Mouse (Mus musculus): ENCODE measurements around the gene Srebf2. TPM values are rescaled to one million over a fixed set of nuclear protein-coding genes. Genes with fewer than 3 reads are reported as not detected.

Srebf2 gene
- total and polyA plus RNA-seq, 2 experiments from 2014 or later: 171 to 193 TPM

GRCm38 (mm10) chr15:82156298-82156697, 9.3 kb downstream of the Srebf2 start:
- WGBS: 92% methylated on average over 6 of the region's 6 CpGs
- Histone ChIP-seq H3K4me2 (ENCODE audit: low read depth) (no peak overlapping the region), H3K9ac (no peak overlapping the region), H3K4me3 (ENCODE audit: low read depth, low read length) (no peak overlapping the region), H3K4me1 (ENCODE audit: insufficient read depth) (0 out of 2 replicates have a peak, but pooled peaks cover 4% of the 10 kb centered on the region), H3K36me3 (ENCODE audit: insufficient read depth) (no peaks in the 10 kb centered on the region), H3K27ac (ENCODE audit: low read depth, low read length) (no peak overlapping the region), H3K9me3 (ENCODE audit: low read length) (no peaks in the 10 kb centered on the region), H3K27me3 (ENCODE audit: insufficient read depth, low read length) (no peaks in the 10 kb centered on the region)
- TF ChIP-seq CTCF (IDR thresholded peaks at IDR 0.05; ENCODE audit: low read depth): no peak
- ATAC-seq (no peak), DNase-seq (no peak)

DNA sequence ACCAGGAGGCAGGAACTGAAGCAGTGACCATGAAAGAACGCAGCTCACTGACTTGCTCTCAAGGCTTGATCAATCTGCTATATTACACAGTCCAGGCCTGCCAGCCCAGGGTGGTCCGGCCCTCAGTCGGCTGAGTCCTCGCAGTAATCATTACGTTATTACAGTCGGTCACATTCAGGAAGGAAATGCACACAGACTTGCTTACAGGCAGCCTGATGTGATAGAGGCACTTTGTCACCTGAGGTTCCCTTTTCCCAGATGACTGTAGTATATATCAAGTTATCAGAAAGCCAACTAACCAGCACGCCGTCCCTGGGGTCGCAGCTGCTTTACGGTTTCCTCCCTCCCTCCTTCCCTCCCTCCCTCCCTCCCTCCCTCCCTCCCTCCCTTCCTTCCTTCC, 9.9 kb downstream of the Srebf2 start:
- Histone ChIP-seq H3K9me3 (ENCODE audit: low read length) (no peaks in the 10 kb centered on the region), H3K4me2 (ENCODE audit: low read depth) (no peak overlapping the region), H3K4me3 (ENCODE audit: low read depth, low read length) (no peak overlapping the region), H3K27me3 (ENCODE audit: insufficient read depth, low read length) (no peaks in the 10 kb centered on the region), H3K36me3 (ENCODE audit: insufficient read depth) (no peaks in the 10 kb centered on the region), H3K9ac (no peak overlapping the region), H3K27ac (ENCODE audit: low read depth, low read length) (no peak overlapping the region), H3K4me1 (ENCODE audit: insufficient read depth) (0 out of 2 replicates have a peak, but pooled peaks cover 4% of the 10 kb centered on the region)
- DNase-seq (no peak), ATAC-seq (no peak)
- no peak for TF ChIP-seq CTCF (IDR thresholded peaks at IDR 0.05; ENCODE audit: low read depth)
- WGBS: 82% methylated on average over 10 of the region's 10 CpGs

- no peaks in the 10 kb centered on the region for H3K36me3 ChIP-seq (ENCODE audit: insufficient read depth)
- no peak overlapping the region for H3K9ac ChIP-seq
- DNase-seq (no peak), ATAC-seq (no peak)
- no peaks in the 10 kb centered on the region for H3K27me3 ChIP-seq (ENCODE audit: insufficient read depth, low read length)
- H3K4me2 ChIP-seq (ENCODE audit: low read depth): no peak overlapping the region
- no peaks in the 10 kb centered on the region for H3K4me1 ChIP-seq (ENCODE audit: insufficient read depth)
- no peak overlapping the region for H3K4me3 ChIP-seq (ENCODE audit: low read depth, low read length)
- H3K9me3 ChIP-seq (ENCODE audit: low read length): no peaks in the 10 kb centered on the region
- H3K27ac ChIP-seq (ENCODE audit: low read depth, low read length): no peak overlapping the region
- no peak for TF ChIP-seq CTCF (IDR thresholded peaks at IDR 0.05; ENCODE audit: low read depth)
- 70% methylated on average over 17 of the region's 17 CpGs for WGBS
These were observed 11.5 kb downstream of the Srebf2 start for GRCm38 (mm10) chr15:82158243-82159035.

GRCm38 (mm10) chr15:82159471-82159870, 12.5 kb downstream of the Srebf2 start:
- Histone ChIP-seq H3K36me3 (ENCODE audit: insufficient read depth) (no peaks in the 10 kb centered on the region), H3K9ac (no peak overlapping the region), H3K4me2 (ENCODE audit: low read depth) (no peak overlapping the region), H3K9me3 (ENCODE audit: low read length) (no peaks in the 10 kb centered on the region), H3K4me1 (ENCODE audit: insufficient read depth) (no peaks in the 10 kb centered on the region), H3K27me3 (ENCODE audit: insufficient read depth, low read length) (no peaks in the 10 kb centered on the region), H3K4me3 (ENCODE audit: low read depth, low read length) (no peak overlapping the region), H3K27ac (ENCODE audit: low read depth, low read length) (no peak overlapping the region)
- no peak for ATAC-seq
- DNase-seq: no peak
- no peak for TF ChIP-seq CTCF (IDR thresholded peaks at IDR 0.05; ENCODE audit: low read depth)
- 84% methylated on average over 9 of the region's 9 CpGs for WGBS

GRCm38 (mm10) chr15:82160731-82161640, 14.0 kb downstream of the Srebf2 start:
- DNase-seq: no peak
- no peaks in the 10 kb centered on the region for H3K27me3 ChIP-seq (ENCODE audit: insufficient read depth, low read length)
- WGBS: 80% methylated on average over 11 of the region's 11 CpGs
- no peaks in the 10 kb centered on the region for H3K4me1 ChIP-seq (ENCODE audit: insufficient read depth)
- no peak overlapping the region for H3K9ac ChIP-seq
- no peak overlapping the region for H3K4me2 ChIP-seq (ENCODE audit: low read depth)
- no peak for TF ChIP-seq CTCF (IDR thresholded peaks at IDR 0.05; ENCODE audit: low read depth)
- no peaks in the 10 kb centered on the region for H3K36me3 ChIP-seq (ENCODE audit: insufficient read depth)
- no peak overlapping the region for H3K27ac ChIP-seq (ENCODE audit: low read depth, low read length)
- no peaks in the 10 kb centered on the region for H3K9me3 ChIP-seq (ENCODE audit: low read length)
- no peak overlapping the region for H3K4me3 ChIP-seq (ENCODE audit: low read depth, low read length)
- no peak for ATAC-seq

- WGBS: 83% methylated on average over 12 of the region's 12 CpGs
- no peak overlapping the region for H3K27ac ChIP-seq (ENCODE audit: low read depth, low read length)
- DNase-seq (no peak), ATAC-seq (no peak)
- no peak overlapping the region for H3K9ac ChIP-seq
- H3K27me3 ChIP-seq (ENCODE audit: insufficient read depth, low read length): no peaks in the 10 kb centered on the region
- TF ChIP-seq CTCF (IDR thresholded peaks at IDR 0.05; ENCODE audit: low read depth): no peak
- H3K36me3 ChIP-seq (ENCODE audit: insufficient read depth): no peaks in the 10 kb centered on the region
- no peaks in the 10 kb centered on the region for H3K9me3 ChIP-seq (ENCODE audit: low read length)
- H3K4me3 ChIP-seq (ENCODE audit: low read depth, low read length): no peak overlapping the region
- H3K4me2 ChIP-seq (ENCODE audit: low read depth): no peak overlapping the region
- no peaks in the 10 kb centered on the region for H3K4me1 ChIP-seq (ENCODE audit: insufficient read depth)
These were observed 15.1 kb downstream of the Srebf2 start for GRCm38 (mm10) chr15:82161965-82162600.

Measured in forebrain, postnatal 0 days (tissue).